Mouse (Mus musculus) spleen, adult 2 months (tissue): ENCODE measurements around the gene Ndufs8.

Source experiments
- CTCF ChIP-seq: fragments of 200-500 bp; IDR thresholded peaks from 2 replicates; pipeline ENCODE4 v1.5.1; 2011; ENCODE audit warnings: mild to moderate bottlenecking, inconsistent platforms; ENCODE audit not compliant: insufficient read depth, insufficient read length, insufficient replicate concordance; ENCODE audit errors: extremely low read depth
- POLR2A ChIP-seq: fragments of 200-500 bp; IDR thresholded peaks from 2 replicates; pipeline ENCODE4 v1.6.1; 2011; ENCODE audit warnings: low read depth, low read length, inconsistent platforms

DNA sequence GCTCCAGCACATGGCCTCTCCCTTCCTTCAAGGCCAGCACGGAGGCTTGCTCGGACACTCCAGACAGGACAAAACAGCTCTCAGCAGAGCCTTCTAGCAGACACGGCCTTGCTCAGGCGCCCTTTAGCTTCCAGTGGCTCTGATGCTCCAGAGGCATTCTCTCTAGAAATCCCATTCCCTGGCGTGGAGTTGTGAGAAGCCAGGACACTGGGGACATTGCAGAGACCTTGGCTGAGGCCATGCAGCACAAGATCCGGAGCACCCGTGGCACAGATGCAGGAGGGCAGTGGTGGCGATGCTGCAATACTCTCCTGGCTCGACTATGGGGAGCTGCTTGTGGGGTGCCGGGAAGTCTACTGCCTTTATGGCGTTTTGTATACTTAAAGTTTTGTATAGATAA is 4.2 kb upstream of the Ndufs8 start:
- TF ChIP-seq CTCF (no peak), POLR2A (no peak)
